Mouse (Mus musculus): ENCODE measurements around the gene Ccm2. TPM values are rescaled to one million over a fixed set of nuclear protein-coding genes. Genes with fewer than 3 reads are reported as not detected.

Ccm2 gene
- polyA plus RNA-seq, 1 experiment, result 22.5 TPM

- H3K36me3 ChIP-seq (ENCODE audit: control insufficient read depth, insufficient read depth, low read length), result peaks cover 6% of the 10 kb centered on the region
These were observed 79.7 kb downstream of the Ccm2 start for GRCm38 (mm10) chr11:6626388-6626772.

GRCm38 (mm10) chr11:6627731-6628130 lies 81.0 kb downstream of the Ccm2 start:
- Histone ChIP-seq H3K36me3 (ENCODE audit: control insufficient read depth, insufficient read depth, low read length) (peaks cover 1% of the 10 kb centered on the region; the same call in 1 of the 2 replicates), H3K4me3 (ENCODE audit: control insufficient read depth, low read depth, low read length) (no peak overlapping the region), H3K4me1 (ENCODE audit: control insufficient read depth, insufficient read depth, low read length) (peaks cover 7% of the 10 kb centered on the region), H3K27ac (ENCODE audit: control insufficient read depth, insufficient read depth, low read depth, low read length) (no peak overlapping the region), H3K27me3 (ENCODE audit: control insufficient read depth, insufficient read depth, low read length) (no peaks in the 10 kb centered on the region)
- TF ChIP-seq CTCF (IDR thresholded peaks at IDR 0.05; ENCODE audit: control insufficient read depth, insufficient read depth, insufficient replicate concordance, low read depth, low read length) (no peak), POLR2A (IDR thresholded peaks at IDR 0.05; ENCODE audit: control insufficient read depth, low read depth, low read length) (no peak)

More at GRCm38 (mm10) chr11:6626388-6626772, 79.7 kb downstream of the Ccm2 start:
- H3K4me3 ChIP-seq (ENCODE audit: control insufficient read depth, low read depth, low read length), result peak overlapping the region; percentile 99
- H3K4me1 ChIP-seq (ENCODE audit: control insufficient read depth, insufficient read depth, low read length), result peaks cover 7% of the 10 kb centered on the region
- no peaks in the 10 kb centered on the region for H3K27me3 ChIP-seq (ENCODE audit: control insufficient read depth, insufficient read depth, low read length)
- H3K27ac ChIP-seq (ENCODE audit: control insufficient read depth, insufficient read depth, low read depth, low read length), result peak overlapping the region; percentile 95
- TF ChIP-seq POLR2A (IDR thresholded peaks at IDR 0.05; ENCODE audit: control insufficient read depth, low read depth, low read length), result no peak
- TF ChIP-seq CTCF (IDR thresholded peaks at IDR 0.05; ENCODE audit: control insufficient read depth, insufficient read depth, insufficient replicate concordance, low read depth, low read length), result no peak

- H3K27me3 ChIP-seq (ENCODE audit: control insufficient read depth, insufficient read depth, low read length), result no peaks in the 10 kb centered on the region
- H3K4me3 ChIP-seq (ENCODE audit: control insufficient read depth, low read depth, low read length), result no peak overlapping the region
- H3K36me3 ChIP-seq (ENCODE audit: control insufficient read depth, insufficient read depth, low read length), result peaks cover 1% of the 10 kb centered on the region; the same call in 1 of the 2 replicates
- H3K27ac ChIP-seq (ENCODE audit: control insufficient read depth, insufficient read depth, low read depth, low read length), result no peak overlapping the region
- peak; percentile 72; the same call in 1 of the 2 replicates for TF ChIP-seq CTCF (IDR thresholded peaks at IDR 0.05; ENCODE audit: control insufficient read depth, insufficient read depth, insufficient replicate concordance, low read depth, low read length)
- TF ChIP-seq POLR2A (IDR thresholded peaks at IDR 0.05; ENCODE audit: control insufficient read depth, low read depth, low read length), result no peak
- peaks cover 7% of the 10 kb centered on the region for H3K4me1 ChIP-seq (ENCODE audit: control insufficient read depth, insufficient read depth, low read length)
These were observed 81.9 kb downstream of the Ccm2 start for GRCm38 (mm10) chr11:6628568-6628967.

- Histone ChIP-seq H3K27me3 (ENCODE audit: control insufficient read depth, insufficient read depth, low read length) (no peaks in the 10 kb centered on the region), H3K4me3 (ENCODE audit: control insufficient read depth, low read depth, low read length) (no peak overlapping the region), H3K36me3 (ENCODE audit: control insufficient read depth, insufficient read depth, low read length) (no peaks in the 10 kb centered on the region), H3K27ac (ENCODE audit: control insufficient read depth, insufficient read depth, low read depth, low read length) (no peak overlapping the region), H3K4me1 (ENCODE audit: control insufficient read depth, insufficient read depth, low read length) (peaks cover 5% of the 10 kb centered on the region)
- no peak for TF ChIP-seq POLR2A (IDR thresholded peaks at IDR 0.05; ENCODE audit: control insufficient read depth, low read depth, low read length)
- no peak for TF ChIP-seq CTCF (IDR thresholded peaks at IDR 0.05; ENCODE audit: control insufficient read depth, insufficient read depth, insufficient replicate concordance, low read depth, low read length)
These were observed 83.0 kb downstream of the Ccm2 start for GRCm38 (mm10) chr11:6629655-6630054.

GRCm38 (mm10) chr11:6636150-6636549 lies 89.5 kb downstream of the Ccm2 start:
- H3K27ac ChIP-seq (ENCODE audit: control insufficient read depth, insufficient read depth, low read depth, low read length), result no peak overlapping the region

GRCm38 (mm10) chr11:6638537-6638936 lies 91.8 kb downstream of the Ccm2 start, which contains the start of gene Wap:
Gene Wap (minus strand): TSS chr11:6638637.
- no peaks in the 10 kb centered on the region for H3K36me3 ChIP-seq (ENCODE audit: control insufficient read depth, insufficient read depth, low read length)
- H3K27ac ChIP-seq (ENCODE audit: control insufficient read depth, insufficient read depth, low read depth, low read length), result no peak within 1 kb of the TSS
- no peaks in the 10 kb centered on the region for H3K27me3 ChIP-seq (ENCODE audit: control insufficient read depth, insufficient read depth, low read length)
- no peak for TF ChIP-seq CTCF (IDR thresholded peaks at IDR 0.05; ENCODE audit: control insufficient read depth, insufficient read depth, insufficient replicate concordance, low read depth, low read length)
- TF ChIP-seq POLR2A (IDR thresholded peaks at IDR 0.05; ENCODE audit: control insufficient read depth, low read depth, low read length), result no peak
- no peak within 1 kb of the TSS for H3K4me3 ChIP-seq (ENCODE audit: control insufficient read depth, low read depth, low read length)
- no peaks in the 10 kb centered on the region for H3K4me1 ChIP-seq (ENCODE audit: control insufficient read depth, insufficient read depth, low read length)

More at GRCm38 (mm10) chr11:6636150-6636549, 89.5 kb downstream of the Ccm2 start:
- TF ChIP-seq POLR2A (IDR thresholded peaks at IDR 0.05; ENCODE audit: control insufficient read depth, low read depth, low read length) (no peak), CTCF (IDR thresholded peaks at IDR 0.05; ENCODE audit: control insufficient read depth, insufficient read depth, insufficient replicate concordance, low read depth, low read length) (no peak)
- Histone ChIP-seq H3K4me3 (ENCODE audit: control insufficient read depth, low read depth, low read length) (no peak overlapping the region), H3K27me3 (ENCODE audit: control insufficient read depth, insufficient read depth, low read length) (no peaks in the 10 kb centered on the region), H3K4me1 (ENCODE audit: control insufficient read depth, insufficient read depth, low read length) (no peaks in the 10 kb centered on the region), H3K36me3 (ENCODE audit: control insufficient read depth, insufficient read depth, low read length) (no peaks in the 10 kb centered on the region)

GRCm38 (mm10) chr11:6639072-6639471 lies 92.4 kb downstream of the Ccm2 start:
- H3K27ac ChIP-seq (ENCODE audit: control insufficient read depth, insufficient read depth, low read depth, low read length), result no peak overlapping the region
- no peak overlapping the region for H3K4me3 ChIP-seq (ENCODE audit: control insufficient read depth, low read depth, low read length)
- no peaks in the 10 kb centered on the region for H3K27me3 ChIP-seq (ENCODE audit: control insufficient read depth, insufficient read depth, low read length)
- H3K4me1 ChIP-seq (ENCODE audit: control insufficient read depth, insufficient read depth, low read length), result no peaks in the 10 kb centered on the region
- TF ChIP-seq POLR2A (IDR thresholded peaks at IDR 0.05; ENCODE audit: control insufficient read depth, low read depth, low read length), result no peak
- TF ChIP-seq CTCF (IDR thresholded peaks at IDR 0.05; ENCODE audit: control insufficient read depth, insufficient read depth, insufficient replicate concordance, low read depth, low read length), result no peak
- no peaks in the 10 kb centered on the region for H3K36me3 ChIP-seq (ENCODE audit: control insufficient read depth, insufficient read depth, low read length)
